ENCODE assay signal across 19 mouse cellular contexts in genomic region chr11:69362479-69362878, GRCm38 (mm10). TPM values are rescaled to one million over a fixed set of nuclear protein-coding genes. Genes with fewer than 3 reads are reported as not detected.
DNase-seq lines count a peak whose midpoint lies in the region; ATAC-seq and TF ChIP-seq lines count a peak whose summit lies in the region.
"Had no signal": no experiment of that assay in that cellular context is flagged by ENCODE, and none has a peak within 500 bp of the region (broad histone marks: within the 10 kb centered on the region; RNA-seq: fewer than 3 reads in every experiment).

No protein-coding gene starts in this region.

- no peak for ATAC-seq in hindbrain, postnatal 0 days
- no peak for ATAC-seq in hindbrain, embryonic 16.5 days
- ATAC-seq in lung, embryonic 14.5 days (ENCODE audit: insufficient read depth), result no peak
- ATAC-seq in limb, embryonic 14.5 days (ENCODE audit: low FRiP score, low read depth), result no peak
- no peak for ATAC-seq in midbrain, embryonic 15.5 days (replicated peaks)

- H3K4me2 ChIP-seq in hindbrain, postnatal 0 days (ENCODE audit: low read depth, low read length), result no peak overlapping the region
- H3K4me2 ChIP-seq in hindbrain, embryonic 16.5 days (ENCODE audit: low read length), result no peak overlapping the region
- H3K4me2 ChIP-seq in lung, embryonic 14.5 days, result no peak overlapping the region
- H3K4me2 ChIP-seq in limb, embryonic 14.5 days (replicated peaks; ENCODE audit: low read depth, low read length, severe bottlenecking), result no peak overlapping the region
- H3K4me2 ChIP-seq in midbrain, embryonic 15.5 days, result no peak overlapping the region
- H3K4me2 ChIP-seq: hindbrain, embryonic 14.5 days; liver, embryonic 13.5 days; midbrain, embryonic 12.5 days had no signal

- no peak overlapping the region for H3K27ac ChIP-seq in hindbrain, postnatal 0 days
- H3K27ac ChIP-seq in hindbrain, embryonic 16.5 days (ENCODE audit: low read depth, low read length), result no peak overlapping the region
- H3K27ac ChIP-seq in lung, embryonic 14.5 days (ENCODE audit: low read depth), result no peak overlapping the region
- no peak overlapping the region for H3K27ac ChIP-seq in limb, embryonic 14.5 days (replicated peaks; ENCODE audit: low read depth, low read length)
- H3K27ac ChIP-seq in midbrain, embryonic 15.5 days, result no peak overlapping the region
- H3K27ac ChIP-seq: hindbrain, embryonic 14.5 days; liver, embryonic 13.5 days; macrophage; midbrain, embryonic 12.5 days had no signal

- WGBS in hindbrain, postnatal 0 days, result 78% methylated on average over 2 of the region's 2 CpGs
- 93% methylated on average over 2 of the region's 2 CpGs for WGBS in hindbrain, embryonic 16.5 days
- 53% methylated on average over 2 of the region's 2 CpGs for WGBS in lung, embryonic 14.5 days
- WGBS in limb, embryonic 14.5 days, result 41% methylated on average over 2 of the region's 2 CpGs
- WGBS in midbrain, embryonic 15.5 days, result 85% methylated on average over 2 of the region's 2 CpGs

- peaks cover 21% of the 10 kb centered on the region for H3K4me1 ChIP-seq in hindbrain, postnatal 0 days (ENCODE audit: insufficient read depth, low read length)
- H3K4me1 ChIP-seq in hindbrain, embryonic 16.5 days (ENCODE audit: control insufficient read depth, insufficient read depth, low read depth, low read length), result peaks cover 22% of the 10 kb centered on the region
- H3K4me1 ChIP-seq in lung, embryonic 14.5 days (ENCODE audit: insufficient read depth), result peaks cover 24% of the 10 kb centered on the region
- H3K4me1 ChIP-seq in limb, embryonic 14.5 days (ENCODE audit: control insufficient read depth, insufficient read depth, low read length), result peaks cover 31% of the 10 kb centered on the region
- peaks cover 29% of the 10 kb centered on the region for H3K4me1 ChIP-seq in midbrain, embryonic 15.5 days

- no peak overlapping the region for H3K9ac ChIP-seq in hindbrain, postnatal 0 days (replicated peaks; ENCODE audit: low read length)
- H3K9ac ChIP-seq in hindbrain, embryonic 16.5 days (ENCODE audit: low read depth, low read length), result no peak overlapping the region
- no peak overlapping the region for H3K9ac ChIP-seq in lung, embryonic 14.5 days
- H3K9ac ChIP-seq in limb, embryonic 14.5 days (ENCODE audit: low read depth, low read length, severe bottlenecking), result no peak overlapping the region
- no peak overlapping the region for H3K9ac ChIP-seq in midbrain, embryonic 15.5 days
- H3K9ac ChIP-seq: hindbrain, embryonic 14.5 days; liver, embryonic 13.5 days; midbrain, embryonic 12.5 days had no signal

- no peaks in the 10 kb centered on the region for H3K27me3 ChIP-seq in hindbrain, postnatal 0 days (ENCODE audit: insufficient read depth, low read length)
- no peaks in the 10 kb centered on the region for H3K27me3 ChIP-seq in hindbrain, embryonic 16.5 days (replicated peaks; ENCODE audit: control insufficient read depth, insufficient read depth, low read length)
- H3K27me3 ChIP-seq in lung, embryonic 14.5 days (ENCODE audit: insufficient read depth, low read length), result no peaks in the 10 kb centered on the region
- H3K27me3 ChIP-seq in limb, embryonic 14.5 days (ENCODE audit: control insufficient read depth, insufficient read depth, low read length), result no peaks in the 10 kb centered on the region
- no peaks in the 10 kb centered on the region for H3K27me3 ChIP-seq in midbrain, embryonic 15.5 days (replicated peaks)
- H3K27me3 ChIP-seq: midbrain, embryonic 12.5 days had no signal

- DNase-seq in hindbrain, postnatal 0 days (ENCODE audit: low spot score), result no peak
- DNase-seq in lung, embryonic 14.5 days, result peak; percentile 41
- no peak for DNase-seq in lung, postnatal 25 days (ENCODE audit: low spot score)
- peak; percentile 68 for DNase-seq in NIH3T3 (ENCODE audit: low read depth)
- DNase-seq in limb, embryonic 14.5 days (ENCODE audit: low spot score), result peak; percentile 48
- no peak for DNase-seq in yolk sac, embryonic 10.5 days (ENCODE audit: low spot score)
- DNase-seq: adrenal gland, postnatal 25 days; cerebellum, adult 9-11 months; gastrocnemius, postnatal 10 days; heart, postnatal 14 days; kidney, postnatal 10 days; layer of hippocampus, adult 9-11 months; liver, embryonic 13.5 days; right cerebral cortex, postnatal 14 days had no signal

- H3K36me3 ChIP-seq in hindbrain, postnatal 0 days (ENCODE audit: insufficient read depth, low read length), result peaks cover 45% of the 10 kb centered on the region
- H3K36me3 ChIP-seq in hindbrain, embryonic 16.5 days (ENCODE audit: control insufficient read depth, insufficient read depth, low read length), result peaks cover 50% of the 10 kb centered on the region
- peaks cover 66% of the 10 kb centered on the region for H3K36me3 ChIP-seq in lung, embryonic 14.5 days (ENCODE audit: insufficient read depth)
- peaks cover 70% of the 10 kb centered on the region for H3K36me3 ChIP-seq in limb, embryonic 14.5 days (ENCODE audit: control insufficient read depth, insufficient read depth, low read length)
- peaks cover 58% of the 10 kb centered on the region for H3K36me3 ChIP-seq in midbrain, embryonic 15.5 days (replicated peaks)

- no peaks in the 10 kb centered on the region for H3K9me3 ChIP-seq in hindbrain, postnatal 0 days (ENCODE audit: low read length)
- H3K9me3 ChIP-seq in hindbrain, embryonic 16.5 days (ENCODE audit: control insufficient read depth, low read length), result no peaks in the 10 kb centered on the region
- no peaks in the 10 kb centered on the region for H3K9me3 ChIP-seq in lung, embryonic 14.5 days (ENCODE audit: low read depth, low read length)
- no peaks in the 10 kb centered on the region for H3K9me3 ChIP-seq in limb, embryonic 14.5 days (ENCODE audit: control insufficient read depth, low read length)
- no peaks in the 10 kb centered on the region for H3K9me3 ChIP-seq in midbrain, embryonic 15.5 days
- H3K9me3 ChIP-seq: liver, embryonic 13.5 days; midbrain, embryonic 12.5 days had no signal

- no peak for TF ChIP-seq POLR2A in limb, embryonic 14.5 days (IDR thresholded peaks at IDR 0.05; ENCODE audit: borderline replicate concordance, extremely low read depth, insufficient read depth, insufficient read length)

- H3K4me3 ChIP-seq in hindbrain, postnatal 0 days (ENCODE audit: low read length), result no peak overlapping the region
- H3K4me3 ChIP-seq in hindbrain, embryonic 16.5 days (ENCODE audit: low read length), result no peak overlapping the region
- no peak overlapping the region for H3K4me3 ChIP-seq in lung, embryonic 14.5 days (ENCODE audit: low read depth, low read length)
- no peak overlapping the region for H3K4me3 ChIP-seq in limb, embryonic 14.5 days (replicated peaks; ENCODE audit: low read length)
- no peak overlapping the region for H3K4me3 ChIP-seq in midbrain, embryonic 15.5 days
- H3K4me3 ChIP-seq: liver, embryonic 13.5 days; midbrain, embryonic 12.5 days had no signal

- TF ChIP-seq CTCF in hindbrain, postnatal 0 days (IDR thresholded peaks at IDR 0.05; ENCODE audit: low read depth), result 0 out of 2 replicates have a peak, but pooled peaks have one; percentile 4
- peak; percentile 45 for TF ChIP-seq CTCF in lung, embryonic 14.5 days (IDR thresholded peaks at IDR 0.05; ENCODE audit: low read depth)

RNA-seq across cellular contexts. Expression of gene Chd3, which starts 6.7 kb away (rescaled TPM):
- total RNA-seq in hindbrain, postnatal 0 days (2014; rRNA removed), result 252 and 255 TPM in 2 replicates
- polyA plus RNA-seq in hindbrain, postnatal 0 days (2015; fragmentation: Nextera tagmentation; extraction: Ambion mirVana), result 46.6 and 49.7 TPM in 2 replicates
- polyA plus RNA-seq in hindbrain, embryonic 16.5 days (2015; fragmentation: Nextera tagmentation; extraction: Ambion mirVana), result 68.0 and 73.2 TPM in 2 replicates
- 57.3 and 59.9 TPM in 2 replicates for polyA plus RNA-seq in lung, embryonic 14.5 days (2014; fragmentation: Nextera tagmentation; extraction: Ambion mirVana)
- polyA plus RNA-seq in limb, embryonic 14.5 days (2012; rRNA removed), result 425 and 497 TPM in 2 replicates
- polyA plus RNA-seq in limb, embryonic 14.5 days (2014; fragmentation: Nextera tagmentation; extraction: Ambion mirVana), result 97.8 and 113 TPM in 2 replicates
- polyA plus RNA-seq in midbrain, embryonic 15.5 days (2015; fragmentation: Nextera tagmentation; extraction: Ambion mirVana), result 98.2 and 102 TPM in 2 replicates

RNA-seq across cellular contexts. Expression of gene Rnf227, which starts 22.2 kb away (rescaled TPM):
- total RNA-seq in hindbrain, postnatal 0 days (2014; rRNA removed), result 127 and 141 TPM in 2 replicates
- polyA plus RNA-seq in hindbrain, postnatal 0 days (2015; fragmentation: Nextera tagmentation; extraction: Ambion mirVana), result 234 and 241 TPM in 2 replicates
- 239 and 257 TPM in 2 replicates for polyA plus RNA-seq in hindbrain, embryonic 16.5 days (2015; fragmentation: Nextera tagmentation; extraction: Ambion mirVana)
- 15.2 TPM in 2 replicates for polyA plus RNA-seq in lung, embryonic 14.5 days (2014; fragmentation: Nextera tagmentation; extraction: Ambion mirVana)
- polyA plus RNA-seq in limb, embryonic 14.5 days (2012; rRNA removed), result 10.5 and 12.2 TPM in 2 replicates
- 13.6 and 17.8 TPM in 2 replicates for polyA plus RNA-seq in limb, embryonic 14.5 days (2014; fragmentation: Nextera tagmentation; extraction: Ambion mirVana)
- 278 and 308 TPM in 2 replicates for polyA plus RNA-seq in midbrain, embryonic 15.5 days (2015; fragmentation: Nextera tagmentation; extraction: Ambion mirVana)

RNA-seq across cellular contexts. Expression of gene Naa38, which starts 32.8 kb away (rescaled TPM):
- 77.1 and 99.0 TPM in 2 replicates for total RNA-seq in hindbrain, postnatal 0 days (2014; rRNA removed)
- polyA plus RNA-seq in hindbrain, postnatal 0 days (2015; fragmentation: Nextera tagmentation; extraction: Ambion mirVana), result 162 and 163 TPM in 2 replicates
- polyA plus RNA-seq in hindbrain, embryonic 16.5 days (2015; fragmentation: Nextera tagmentation; extraction: Ambion mirVana), result 102 and 130 TPM in 2 replicates
- 169 and 173 TPM in 2 replicates for polyA plus RNA-seq in lung, embryonic 14.5 days (2014; fragmentation: Nextera tagmentation; extraction: Ambion mirVana)
- 127 and 131 TPM in 2 replicates for polyA plus RNA-seq in limb, embryonic 14.5 days (2012; rRNA removed)
- polyA plus RNA-seq in limb, embryonic 14.5 days (2014; fragmentation: Nextera tagmentation; extraction: Ambion mirVana), result 161 and 171 TPM in 2 replicates
- polyA plus RNA-seq in midbrain, embryonic 15.5 days (2015; fragmentation: Nextera tagmentation; extraction: Ambion mirVana), result 96.8 and 101 TPM in 2 replicates

RNA-seq across cellular contexts. Expression of gene Cyb5d1, which starts 33.0 kb away (rescaled TPM):
- total RNA-seq in hindbrain, postnatal 0 days (2014; rRNA removed), result 21.8 and 26.9 TPM in 2 replicates
- polyA plus RNA-seq in hindbrain, postnatal 0 days (2015; fragmentation: Nextera tagmentation; extraction: Ambion mirVana), result 18.5 and 22.2 TPM in 2 replicates
- polyA plus RNA-seq in hindbrain, embryonic 16.5 days (2015; fragmentation: Nextera tagmentation; extraction: Ambion mirVana), result 28.7 and 33.0 TPM in 2 replicates
- polyA plus RNA-seq in lung, embryonic 14.5 days (2014; fragmentation: Nextera tagmentation; extraction: Ambion mirVana), result 26.8 and 27.2 TPM in 2 replicates
- polyA plus RNA-seq in limb, embryonic 14.5 days (2012; rRNA removed), result 29.5 and 32.7 TPM in 2 replicates
- polyA plus RNA-seq in limb, embryonic 14.5 days (2014; fragmentation: Nextera tagmentation; extraction: Ambion mirVana), result 22.3 and 27.3 TPM in 2 replicates
- polyA plus RNA-seq in midbrain, embryonic 15.5 days (2015; fragmentation: Nextera tagmentation; extraction: Ambion mirVana), result 32.7 and 33.5 TPM in 2 replicates

RNA-seq across cellular contexts. Expression of gene Tmem88, which starts 35.6 kb away (rescaled TPM):
- 3.8 and 4.3 TPM in 2 replicates for total RNA-seq in hindbrain, postnatal 0 days (2014; rRNA removed)
- polyA plus RNA-seq in hindbrain, postnatal 0 days (2015; fragmentation: Nextera tagmentation; extraction: Ambion mirVana), result 8.7 and 9.5 TPM in 2 replicates
- polyA plus RNA-seq in hindbrain, embryonic 16.5 days (2015; fragmentation: Nextera tagmentation; extraction: Ambion mirVana), result 8.9 and 9.2 TPM in 2 replicates
- 37.5 and 39.1 TPM in 2 replicates for polyA plus RNA-seq in lung, embryonic 14.5 days (2014; fragmentation: Nextera tagmentation; extraction: Ambion mirVana)
- polyA plus RNA-seq in limb, embryonic 14.5 days (2012; rRNA removed), result 17.0 and 23.7 TPM in 2 replicates
- polyA plus RNA-seq in limb, embryonic 14.5 days (2014; fragmentation: Nextera tagmentation; extraction: Ambion mirVana), result 18.7 and 18.9 TPM in 2 replicates
- polyA plus RNA-seq in midbrain, embryonic 15.5 days (2015; fragmentation: Nextera tagmentation; extraction: Ambion mirVana), result 6.5 and 7.0 TPM in 2 replicates

Comparison
In these comparisons a context has a peak if more than half of its experiments do, and no peak if none do; other contexts are left out.
1. DNase-seq: peak in lung, embryonic 14.5 days (single experiment), NIH3T3 (single experiment) and limb, embryonic 14.5 days (single experiment); none in hindbrain, postnatal 0 days (single experiment), lung, postnatal 25 days (single experiment) and yolk sac, embryonic 10.5 days (single experiment).
2. RNA of gene Rnf227, which starts 22.2 kb away (polyA plus RNA-seq): 278 to 308 TPM in midbrain, embryonic 15.5 days, 239 to 257 TPM in hindbrain, embryonic 16.5 days and 234 to 241 TPM in hindbrain, postnatal 0 days; 15.2 TPM in lung, embryonic 14.5 days and 10.5 to 17.8 TPM in limb, embryonic 14.5 days; every median in the first group is over 10 times any median in the second.